Mouse (Mus musculus): ENCODE results near the gene Fga. TPM values are rescaled to one million over a fixed set of nuclear protein-coding genes. Genes with fewer than 3 reads are reported as not detected.

Fga gene
- total and polyA plus RNA-seq, 2 experiments from 2014 or later, result not detected

GRCm38 (mm10) chr3:83013951-83014350, 11.9 kb upstream of the Fga start:
- no peaks in the 10 kb centered on the region for H3K9me3 ChIP-seq (ENCODE audit: low read length)
- ATAC-seq (ENCODE audit: low FRiP score) (no peak), DNase-seq (ENCODE audit: low spot score) (no peak)
- no peak overlapping the region for H3K27ac ChIP-seq (ENCODE audit: low read depth, low read length)
- no peaks in the 10 kb centered on the region for H3K36me3 ChIP-seq (ENCODE audit: insufficient read depth, low read length)
- no peak overlapping the region for H3K4me2 ChIP-seq (ENCODE audit: low read depth, low read length, poor library complexity, severe bottlenecking)
- no peak for TF ChIP-seq CTCF (IDR thresholded peaks at IDR 0.05)
- 92% methylated on average over 10 of the region's 10 CpGs for WGBS
- H3K9ac ChIP-seq (replicated peaks; ENCODE audit: low read length, poor library complexity, severe bottlenecking), result no peak overlapping the region
- no peak overlapping the region for H3K4me3 ChIP-seq (ENCODE audit: low read depth, low read length)
- H3K4me1 ChIP-seq (ENCODE audit: insufficient read depth, low read length), result no peaks in the 10 kb centered on the region
- H3K27me3 ChIP-seq (ENCODE audit: insufficient read depth, low read length), result no peaks in the 10 kb centered on the region

DNA sequence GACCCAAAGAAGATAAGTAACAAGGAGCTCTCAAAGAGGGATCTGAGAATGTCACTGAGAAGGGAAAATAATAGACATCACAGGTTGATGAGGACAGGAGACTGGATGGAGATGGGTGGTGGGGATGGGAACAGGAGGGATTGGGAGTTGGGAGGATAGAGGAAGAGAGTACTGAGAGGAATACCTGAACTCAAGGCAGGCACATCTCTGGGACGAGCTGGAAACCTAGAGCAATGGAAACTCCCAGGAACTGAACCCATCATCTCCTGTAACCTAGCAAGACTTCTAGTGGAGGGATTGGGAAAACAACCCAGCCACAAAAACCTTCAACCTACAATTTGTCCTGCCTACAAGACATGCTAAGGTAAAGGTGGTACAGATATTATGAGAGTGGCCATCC, 9.6 kb upstream of the Fga start:
- H3K4me1 ChIP-seq (ENCODE audit: insufficient read depth, low read length), result no peaks in the 10 kb centered on the region
- H3K27me3 ChIP-seq (ENCODE audit: insufficient read depth, low read length), result no peaks in the 10 kb centered on the region
- H3K4me2 ChIP-seq (ENCODE audit: low read depth, low read length, poor library complexity, severe bottlenecking), result no peak overlapping the region
- no peak overlapping the region for H3K4me3 ChIP-seq (ENCODE audit: low read depth, low read length)
- no peak for TF ChIP-seq CTCF (IDR thresholded peaks at IDR 0.05)
- H3K9me3 ChIP-seq (ENCODE audit: low read length), result no peaks in the 10 kb centered on the region
- ATAC-seq (ENCODE audit: low FRiP score), result no peak
- H3K9ac ChIP-seq (replicated peaks; ENCODE audit: low read length, poor library complexity, severe bottlenecking), result no peak overlapping the region
- no peaks in the 10 kb centered on the region for H3K36me3 ChIP-seq (ENCODE audit: insufficient read depth, low read length)
- no peak for DNase-seq (ENCODE audit: low spot score)
- WGBS, result 86% methylated on average over 1 of the region's 1 CpGs
- no peak overlapping the region for H3K27ac ChIP-seq (ENCODE audit: low read depth, low read length)

- Histone ChIP-seq H3K4me1 (ENCODE audit: insufficient read depth, low read length) (no peaks in the 10 kb centered on the region), H3K9me3 (ENCODE audit: low read length) (no peaks in the 10 kb centered on the region), H3K4me3 (ENCODE audit: low read depth, low read length) (no peak overlapping the region), H3K27ac (ENCODE audit: low read depth, low read length) (no peak overlapping the region), H3K27me3 (ENCODE audit: insufficient read depth, low read length) (no peaks in the 10 kb centered on the region), H3K4me2 (ENCODE audit: low read depth, low read length, poor library complexity, severe bottlenecking) (no peak overlapping the region), H3K36me3 (ENCODE audit: insufficient read depth, low read length) (no peaks in the 10 kb centered on the region), H3K9ac (replicated peaks; ENCODE audit: low read length, poor library complexity, severe bottlenecking) (no peak overlapping the region)
- WGBS, result 80% methylated on average over 2 of the region's 2 CpGs
- DNase-seq (ENCODE audit: low spot score) (no peak), ATAC-seq (ENCODE audit: low FRiP score) (no peak)
- TF ChIP-seq CTCF (IDR thresholded peaks at IDR 0.05), result no peak
Measured at GRCm38 (mm10) chr3:83020387-83020786, 5.5 kb upstream of the Fga start.

GRCm38 (mm10) chr3:83021176-83021575, 4.7 kb upstream of the Fga start:
- Histone ChIP-seq H3K27ac (ENCODE audit: low read depth, low read length) (no peak overlapping the region), H3K4me1 (ENCODE audit: insufficient read depth, low read length) (no peaks in the 10 kb centered on the region), H3K9me3 (ENCODE audit: low read length) (no peaks in the 10 kb centered on the region), H3K36me3 (ENCODE audit: insufficient read depth, low read length) (no peaks in the 10 kb centered on the region), H3K27me3 (ENCODE audit: insufficient read depth, low read length) (no peaks in the 10 kb centered on the region), H3K4me2 (ENCODE audit: low read depth, low read length, poor library complexity, severe bottlenecking) (no peak overlapping the region), H3K4me3 (ENCODE audit: low read depth, low read length) (no peak overlapping the region), H3K9ac (replicated peaks; ENCODE audit: low read length, poor library complexity, severe bottlenecking) (no peak overlapping the region)
- DNase-seq (ENCODE audit: low spot score) (no peak), ATAC-seq (ENCODE audit: low FRiP score) (no peak)
- TF ChIP-seq CTCF (IDR thresholded peaks at IDR 0.05), result no peak
- 90% methylated on average over 5 of the region's 5 CpGs for WGBS

DNA sequence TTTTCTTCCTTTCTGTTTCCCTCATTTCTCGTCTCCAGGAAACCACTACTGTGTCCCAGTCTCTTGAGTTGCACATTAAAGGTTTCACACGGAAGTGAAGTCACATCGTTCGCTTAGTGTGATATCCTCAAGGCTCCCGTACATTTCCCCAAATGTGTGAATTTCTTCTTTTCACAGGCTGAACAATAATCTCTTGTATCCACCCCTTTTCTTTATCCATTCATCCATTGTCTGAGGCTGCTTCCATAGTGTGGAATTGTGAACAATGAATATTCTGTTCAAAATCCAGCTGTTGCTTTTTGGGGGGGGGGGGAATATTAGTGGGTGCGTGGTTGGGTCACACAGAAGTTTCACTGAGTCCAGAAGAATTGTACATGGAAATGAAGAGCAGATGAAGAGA, 840 bp upstream of the Fga start:
- DNase-seq (ENCODE audit: low spot score), result no peak
- Histone ChIP-seq H3K4me3 (ENCODE audit: low read depth, low read length) (no peak overlapping the region), H3K4me2 (ENCODE audit: low read depth, low read length, poor library complexity, severe bottlenecking) (no peak overlapping the region), H3K27ac (ENCODE audit: low read depth, low read length) (no peak overlapping the region), H3K9ac (replicated peaks; ENCODE audit: low read length, poor library complexity, severe bottlenecking) (no peak overlapping the region), H3K4me1 (ENCODE audit: insufficient read depth, low read length) (no peaks in the 10 kb centered on the region), H3K36me3 (ENCODE audit: insufficient read depth, low read length) (no peaks in the 10 kb centered on the region), H3K27me3 (ENCODE audit: insufficient read depth, low read length) (no peaks in the 10 kb centered on the region), H3K9me3 (ENCODE audit: low read length) (no peaks in the 10 kb centered on the region)
- WGBS, result 63% methylated on average over 6 of the region's 6 CpGs
- ATAC-seq (ENCODE audit: low FRiP score), result no peak
- TF ChIP-seq CTCF (IDR thresholded peaks at IDR 0.05), result no peak

DNA sequence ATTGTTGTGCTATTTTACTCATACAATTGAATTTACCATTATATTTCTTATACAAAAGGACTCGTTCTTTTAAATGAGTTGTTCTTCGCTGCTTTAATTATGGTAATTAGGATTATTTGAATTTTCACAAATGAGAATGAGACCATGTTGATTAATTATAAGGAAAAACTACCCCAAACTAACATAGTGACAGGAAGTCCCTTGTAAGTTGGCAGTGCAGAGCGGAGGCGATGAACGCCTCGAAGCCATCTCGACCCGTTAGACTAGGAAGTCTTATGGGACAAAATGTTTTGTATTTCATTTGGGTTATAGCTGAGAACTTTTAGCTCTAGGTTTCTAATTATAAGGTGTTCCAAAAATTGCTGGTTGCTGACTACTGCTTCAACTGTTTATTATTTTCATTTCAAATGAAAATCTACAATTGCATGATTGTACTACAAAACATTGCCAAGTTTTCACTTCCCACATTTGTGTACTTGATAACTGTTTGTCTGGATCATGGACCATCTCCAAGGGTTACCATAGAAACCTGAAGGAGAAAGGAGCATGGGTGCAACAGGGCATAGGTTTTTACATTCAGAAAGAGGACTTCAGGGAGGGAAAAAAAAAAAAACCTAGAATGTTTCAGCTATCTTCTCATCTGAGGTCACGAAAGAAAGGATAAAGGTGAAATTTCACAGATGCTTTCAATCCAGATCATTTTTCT, 1.8 kb downstream of the Fga start:
- DNase-seq (ENCODE audit: low spot score), result no peak
- H3K27ac ChIP-seq (ENCODE audit: low read depth, low read length), result no peak overlapping the region
- H3K4me1 ChIP-seq (ENCODE audit: insufficient read depth, low read length), result no peaks in the 10 kb centered on the region
- no peak overlapping the region for H3K4me3 ChIP-seq (ENCODE audit: low read depth, low read length)
- H3K36me3 ChIP-seq (ENCODE audit: insufficient read depth, low read length), result no peaks in the 10 kb centered on the region
- no peaks in the 10 kb centered on the region for H3K27me3 ChIP-seq (ENCODE audit: insufficient read depth, low read length)
- no peak for TF ChIP-seq CTCF (IDR thresholded peaks at IDR 0.05)
- no peak overlapping the region for H3K9ac ChIP-seq (replicated peaks; ENCODE audit: low read length, poor library complexity, severe bottlenecking)
- H3K9me3 ChIP-seq (ENCODE audit: low read length), result no peaks in the 10 kb centered on the region
- ATAC-seq (ENCODE audit: low FRiP score), result no peak
- no peak overlapping the region for H3K4me2 ChIP-seq (ENCODE audit: low read depth, low read length, poor library complexity, severe bottlenecking)
- 84% methylated on average over 9 of the region's 9 CpGs for WGBS

All from midbrain, postnatal 0 days (tissue).